Mouse (Mus musculus): ENCODE results near the gene Me3.

- TF ChIP-seq ZC3H11A (IDR thresholded peaks at IDR 0.05; ENCODE audit: borderline replicate concordance, low read depth, low read length): no peak
- no peak for TF ChIP-seq ZNF384 (IDR thresholded peaks at IDR 0.05; ENCODE audit: low read depth, low read length)
Measured at GRCm38 (mm10) chr7:89845669-89846068, 213.5 kb downstream of the Me3 start.
